Mouse (Mus musculus) CD4-positive, CD25-positive, alpha-beta regulatory T cell, adult 4 months (primary cell): ENCODE results near the gene Polr2a. TPM values are rescaled to one million over a fixed set of nuclear protein-coding genes. Genes with fewer than 3 reads are reported as not detected.
"Not testable (repeated sequence)": the region's sequence is repeated elsewhere in the genome, so short reads cannot be mapped to it uniquely, and the experiment has no call there.

ENCODE experiments used
- ATAC-seq: one replicate; pipeline ENCODE4 v1.8.0; 2017
- polyA plus RNA-seq, 2 experiments: library from polyadenylated mRNA; unstranded; fragments of 100-300 nt; shearing (Covaris generic); gene quantifications; one replicate each; pipeline ENCODE4 v1.2.1; 2017

Gene Polr2a
- polyA plus RNA-seq, 2 experiments from 2014 or later, result 25.6 to 36.0 TPM

GRCm38 (mm10) chr11:69703814-69704612, 54.4 kb downstream of the Polr2a start:
- ATAC-seq, result no peak

DNA sequence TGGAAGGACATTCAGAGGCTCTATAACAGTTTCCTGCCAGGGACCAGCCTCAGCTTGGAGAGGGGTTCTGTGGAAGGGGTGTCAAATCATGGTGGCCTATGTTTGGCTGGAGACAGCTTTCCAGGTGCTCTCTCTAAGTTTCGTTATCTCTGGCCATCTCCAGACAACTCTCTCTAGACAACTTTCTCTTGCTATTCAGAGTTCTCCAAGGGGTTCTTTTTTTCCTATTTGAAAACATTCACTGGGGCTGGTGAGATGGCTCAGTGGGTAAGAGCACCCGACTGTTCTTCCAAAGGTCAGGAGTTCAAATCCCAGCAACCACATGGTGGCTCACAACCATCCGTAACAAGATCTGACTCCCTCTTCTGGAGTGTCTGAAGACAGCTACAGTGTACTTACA, 55.1 kb downstream of the Polr2a start:
- not testable (repeated sequence) for ATAC-seq

GRCm38 (mm10) chr11:69702886-69703285, 55.6 kb downstream of the Polr2a start:
- ATAC-seq, result not testable (repeated sequence)

DNA sequence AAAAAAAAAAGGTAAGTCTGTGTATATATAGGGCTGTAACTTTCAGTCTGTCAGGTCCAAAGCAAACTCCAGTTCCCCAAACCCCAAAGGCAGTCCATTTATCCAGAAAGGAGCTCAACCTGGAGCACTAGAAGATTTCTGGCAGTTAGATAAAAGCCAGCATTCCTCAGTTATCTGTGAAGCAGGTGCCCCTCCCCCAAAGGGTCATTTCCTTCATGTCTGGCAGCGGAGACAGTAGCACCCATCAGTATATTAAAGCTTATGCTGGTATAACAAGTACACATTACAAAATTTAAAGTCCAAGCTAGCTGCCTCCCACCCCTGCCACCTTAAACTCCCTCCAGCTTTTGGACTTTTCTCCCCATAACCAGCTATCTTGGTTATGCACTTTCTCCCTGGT, 58.8 kb downstream of the Polr2a start:
- no peak for ATAC-seq

GRCm38 (mm10) chr11:69698574-69698973, 59.9 kb downstream of the Polr2a start:
- ATAC-seq, result no peak

GRCm38 (mm10) chr11:69697396-69697795, 61.0 kb downstream of the Polr2a start:
- ATAC-seq, result no peak

GRCm38 (mm10) chr11:69695361-69696181, 62.9 kb downstream of the Polr2a start, which contains the start of the genes Tnfsf12 and Tnfsfm13:
TSS of gene Tnfsf12 (minus strand) at chr11:69695849.
TSS of gene Tnfsfm13 (minus strand) at chr11:69696098.
- ATAC-seq, result no peak

DNA sequence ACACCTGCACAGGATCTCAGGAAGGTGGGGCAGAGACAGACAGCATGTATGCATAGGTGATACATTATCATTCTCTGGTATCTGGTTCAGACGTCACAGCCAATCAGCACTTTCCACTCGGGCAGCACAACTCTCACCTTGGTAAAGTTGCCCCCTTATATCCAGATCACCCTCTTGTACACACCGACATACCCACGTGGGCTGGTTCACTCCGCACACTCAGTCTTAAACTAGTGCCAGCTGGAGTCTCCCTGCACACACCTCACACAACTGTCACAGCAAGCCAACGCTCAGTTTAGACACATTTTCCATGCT, 63.4 kb downstream of the Polr2a start:
- ATAC-seq, result no peak

- no peak for ATAC-seq
Measured at GRCm38 (mm10) chr11:69693421-69693965, 64.9 kb downstream of the Polr2a start.

DNA sequence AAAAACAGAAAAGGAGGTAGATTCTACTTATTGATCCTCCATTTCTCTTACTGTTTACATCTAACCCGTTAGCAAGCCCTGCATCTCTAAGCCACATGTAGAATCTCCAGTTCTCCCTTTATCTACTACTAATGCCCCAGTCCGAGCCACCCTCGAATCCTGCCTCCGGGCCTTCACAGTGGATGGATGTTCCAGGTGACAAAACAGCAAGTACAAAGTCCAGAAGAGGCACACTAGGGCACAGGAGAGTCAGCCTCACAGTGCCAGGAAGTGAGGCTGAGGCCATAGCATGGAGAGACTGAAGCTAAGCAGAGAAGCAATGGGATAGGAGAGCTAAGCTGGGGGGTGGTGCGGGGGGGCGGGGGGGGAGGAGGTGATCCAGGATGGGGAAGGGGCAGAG, 65.6 kb downstream of the Polr2a start:
- no peak for ATAC-seq

DNA sequence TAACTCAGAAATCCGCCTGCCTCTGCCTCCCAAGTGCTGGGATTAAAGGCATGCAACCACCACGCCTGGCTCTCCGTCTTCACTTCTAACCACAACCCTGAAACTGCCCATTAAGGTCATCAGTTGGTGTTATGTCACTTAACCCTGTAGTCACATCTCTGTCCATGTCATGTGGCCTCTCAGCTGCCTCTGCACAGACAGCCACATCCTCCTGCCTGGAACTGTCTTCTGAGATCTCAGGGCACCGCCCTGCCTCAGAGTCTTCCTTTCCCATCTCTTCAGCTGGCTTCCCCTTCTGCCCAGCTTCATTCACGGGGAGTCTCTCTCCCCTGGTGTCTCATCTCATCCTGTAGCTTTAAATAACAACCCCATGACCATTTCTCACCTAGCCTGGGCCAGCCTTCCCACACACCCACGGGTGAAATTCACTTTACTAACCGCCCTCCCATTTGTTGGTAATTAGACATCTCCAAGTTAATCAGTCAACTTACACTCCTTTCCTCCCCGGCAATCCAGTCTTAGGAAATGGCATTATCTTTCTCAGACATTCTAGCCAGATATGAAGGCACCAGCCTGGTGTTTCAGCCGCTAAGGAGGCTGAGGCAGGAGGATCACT, 66.1 kb downstream of the Polr2a start:
- no peak for ATAC-seq

- ATAC-seq, result no peak
Measured at GRCm38 (mm10) chr11:69689891-69690290, 68.5 kb downstream of the Polr2a start.

- ATAC-seq, result no peak
Measured at GRCm38 (mm10) chr11:69687061-69687460, 71.4 kb downstream of the Polr2a start.

DNA sequence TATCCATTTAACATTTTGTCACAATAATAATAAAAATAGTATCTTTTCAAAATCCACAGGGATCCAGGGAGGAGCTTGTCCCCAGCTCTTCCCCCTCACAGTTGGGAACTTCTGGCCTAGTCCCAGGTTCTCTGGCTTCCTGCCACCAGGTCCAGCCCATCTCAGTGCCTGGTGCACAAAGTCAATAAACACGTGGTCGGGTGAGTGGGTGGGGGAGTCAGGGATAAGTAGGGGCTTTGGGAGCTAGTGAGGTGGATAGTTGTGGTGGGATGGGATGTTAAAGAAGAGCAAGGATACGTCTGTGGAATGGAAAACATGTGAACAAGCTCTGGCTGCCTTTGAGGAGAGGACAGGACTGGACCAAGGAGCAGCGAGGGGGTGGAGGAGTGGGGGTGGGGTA, 72.1 kb downstream of the Polr2a start:
- ATAC-seq, result no peak

GRCm38 (mm10) chr11:69685526-69686148, 72.8 kb downstream of the Polr2a start, which contains the start of gene Tnfsf13:
TSS of gene Tnfsf13 (minus strand) at chr11:69685784.
- ATAC-seq, result no peak

DNA sequence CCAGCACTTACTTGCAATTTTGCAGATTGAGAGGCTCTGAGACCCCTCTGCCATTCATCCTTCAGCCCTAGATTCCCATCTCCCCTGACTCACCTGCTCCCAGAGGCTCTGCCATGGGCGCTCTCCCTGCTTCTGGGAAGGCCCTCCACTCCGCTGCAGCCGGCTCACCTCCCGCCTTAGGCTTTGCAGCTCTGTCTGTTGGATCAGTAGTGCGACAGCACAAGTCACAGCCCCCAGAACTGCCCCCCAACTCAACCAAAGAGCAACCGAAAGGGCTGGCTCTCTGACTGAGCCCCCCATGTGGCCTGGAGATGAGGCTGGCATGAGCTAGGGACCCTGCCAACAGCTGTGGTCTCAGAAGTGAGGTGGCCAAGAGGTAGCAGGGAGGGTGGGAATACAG, 73.5 kb downstream of the Polr2a start:
- ATAC-seq, result no peak

GRCm38 (mm10) chr11:69684128-69684745, 74.2 kb downstream of the Polr2a start:
- ATAC-seq, result no peak

Other genes with a start within 250 kb of the Polr2a start
- under 1 TPM in 1 of 2 experiments, not detected in 1; 0.09 TPM for gene Dnah2, start 209.5 kb downstream of the Polr2a start, polyA plus RNA-seq
- gene Efnb3, start 198.4 kb downstream of the Polr2a start, polyA plus RNA-seq, result under 1 TPM; 0.27 to 0.37 TPM
- gene Wrap53, start 178.4 kb downstream of the Polr2a start, polyA plus RNA-seq, result 10 to 100 TPM; 23.0 to 31.9 TPM
- gene Trp53, start 178.3 kb downstream of the Polr2a start, polyA plus RNA-seq, result 100 to 1,000 TPM; 307 to 416 TPM
- gene Atp1b2, start 152.7 kb downstream of the Polr2a start, polyA plus RNA-seq, result not detected
- not detected for gene Shbg, start 140.7 kb downstream of the Polr2a start, polyA plus RNA-seq
- not detected for gene Sat2, start 136.6 kb downstream of the Polr2a start, polyA plus RNA-seq
- 10 to 100 TPM; 11.0 to 11.2 TPM for gene Fxr2, start 125.6 kb downstream of the Polr2a start, polyA plus RNA-seq
- gene Sox15, start 103.3 kb downstream of the Polr2a start, polyA plus RNA-seq, result under 1 TPM in 1 of 2 experiments, not detected in 1; 0.81 TPM
- gene Mpdu1, start 96.0 kb downstream of the Polr2a start, polyA plus RNA-seq, result 10 to 100 TPM; 34.8 to 85.1 TPM
- 1 to 10 TPM; 3.0 to 5.8 TPM for gene Cd68, start 92.5 kb downstream of the Polr2a start, polyA plus RNA-seq
- 100 to 1,000 TPM; 166 to 236 TPM for gene Eif4a1, start 86.2 kb downstream of the Polr2a start, polyA plus RNA-seq
- 10 to 100 TPM; 31.6 to 47.4 TPM for gene Senp3, start 76.6 kb downstream of the Polr2a start, polyA plus RNA-seq
- gene Tnfsf13, start 72.9 kb downstream of the Polr2a start, polyA plus RNA-seq, result not detected
- gene Tnfsf12, start 62.8 kb downstream of the Polr2a start, polyA plus RNA-seq, result under 1 TPM in 1 of 2 experiments, not detected in 1; 0.23 TPM
- not detected for gene Tnfsfm13, start 62.5 kb downstream of the Polr2a start, polyA plus RNA-seq
- gene Slc35g3, start 3.3 kb upstream of the Polr2a start, polyA plus RNA-seq, result not detected
- 10 to 100 TPM; 11.2 to 11.8 TPM for gene Zbtb4, start 7.3 kb upstream of the Polr2a start, polyA plus RNA-seq
- 1 to 10 TPM; 2.9 to 4.5 TPM for gene Chrnb1, start 37.3 kb upstream of the Polr2a start, polyA plus RNA-seq
- not detected for gene Fgf11, start 43.2 kb upstream of the Polr2a start, polyA plus RNA-seq
- not detected for gene Tmem102, start 47.0 kb upstream of the Polr2a start, polyA plus RNA-seq
- gene Gm39566, start 56.7 kb upstream of the Polr2a start, polyA plus RNA-seq, result not detected
- not detected for gene Spem2, start 59.8 kb upstream of the Polr2a start, polyA plus RNA-seq
- under 1 TPM in 1 of 2 experiments, not detected in 1; 0.42 TPM for gene Spem1, start 63.5 kb upstream of the Polr2a start, polyA plus RNA-seq
- gene Nlgn2, start 79.1 kb upstream of the Polr2a start, polyA plus RNA-seq, result 1 to 10 TPM; 1.1 to 1.2 TPM
- gene Tmem256, start 79.9 kb upstream of the Polr2a start, polyA plus RNA-seq, result 100 to 1,000 TPM in 1 of 2 experiments, 10 to 100 TPM in 1; 93.2 to 114 TPM
- gene Plscr3, start 87.7 kb upstream of the Polr2a start, polyA plus RNA-seq, result 10 to 100 TPM; 22.4 to 33.5 TPM
- gene Tnk1, start 100.1 kb upstream of the Polr2a start, polyA plus RNA-seq, result not detected
- not detected for gene Tmem95, start 119.4 kb upstream of the Polr2a start, polyA plus RNA-seq
- 1 to 10 TPM in 1 of 2 experiments, not detected in 1; 1.1 TPM for gene Kctd11, start 122.8 kb upstream of the Polr2a start, polyA plus RNA-seq
- gene Acap1, start 136.9 kb upstream of the Polr2a start, polyA plus RNA-seq, result 100 to 1,000 TPM; 256 to 383 TPM
- gene 2810408A11Rik, start 142.3 kb upstream of the Polr2a start, polyA plus RNA-seq, result 1 to 10 TPM; 1.6 to 2.0 TPM
- gene Neurl4, start 142.4 kb upstream of the Polr2a start, polyA plus RNA-seq, result 1 to 10 TPM; 8.3 to 9.1 TPM
- gene Gps2, start 155.3 kb upstream of the Polr2a start, polyA plus RNA-seq, result 100 to 1,000 TPM; 120 to 134 TPM
- 1,000 to 10,000 TPM; 1,067 to 1,377 TPM for gene Eif5a, start 163.3 kb upstream of the Polr2a start, polyA plus RNA-seq
- not detected for gene Ybx2, start 177.2 kb upstream of the Polr2a start, polyA plus RNA-seq
- not detected for gene Slc2a4, start 189.6 kb upstream of the Polr2a start, polyA plus RNA-seq
- not detected for gene Cldn7, start 206.1 kb upstream of the Polr2a start, polyA plus RNA-seq
- gene Ctdnep1, start 222.5 kb upstream of the Polr2a start, polyA plus RNA-seq, result 10 to 100 TPM; 21.1 to 25.4 TPM
- 10 to 100 TPM; 69.7 to 79.3 TPM for gene Elp5, start 223.9 kb upstream of the Polr2a start, polyA plus RNA-seq
- 100 to 1,000 TPM; 282 to 355 TPM for gene Gabarap, start 232.5 kb upstream of the Polr2a start, polyA plus RNA-seq
- 10 to 100 TPM; 41.3 to 43.5 TPM for gene Phf23, start 237.1 kb upstream of the Polr2a start, polyA plus RNA-seq
- gene Dvl2, start 242.0 kb upstream of the Polr2a start, polyA plus RNA-seq, result 1 to 10 TPM; 4.0 to 4.6 TPM